Mouse (Mus musculus) telencephalon, adult 2 months (tissue): ENCODE results near the gene Slc11a2.
A peak's percentile ranks its signal among the peaks of the same experiment; 100 is the strongest.

Experiments used
- DNase-seq: peaks from one replicate; pipeline ENCODE4 v3.0.0-alpha.2; 2011; ENCODE audit warnings: low read depth, low spot score

The Slc11a2 gene

DNA sequence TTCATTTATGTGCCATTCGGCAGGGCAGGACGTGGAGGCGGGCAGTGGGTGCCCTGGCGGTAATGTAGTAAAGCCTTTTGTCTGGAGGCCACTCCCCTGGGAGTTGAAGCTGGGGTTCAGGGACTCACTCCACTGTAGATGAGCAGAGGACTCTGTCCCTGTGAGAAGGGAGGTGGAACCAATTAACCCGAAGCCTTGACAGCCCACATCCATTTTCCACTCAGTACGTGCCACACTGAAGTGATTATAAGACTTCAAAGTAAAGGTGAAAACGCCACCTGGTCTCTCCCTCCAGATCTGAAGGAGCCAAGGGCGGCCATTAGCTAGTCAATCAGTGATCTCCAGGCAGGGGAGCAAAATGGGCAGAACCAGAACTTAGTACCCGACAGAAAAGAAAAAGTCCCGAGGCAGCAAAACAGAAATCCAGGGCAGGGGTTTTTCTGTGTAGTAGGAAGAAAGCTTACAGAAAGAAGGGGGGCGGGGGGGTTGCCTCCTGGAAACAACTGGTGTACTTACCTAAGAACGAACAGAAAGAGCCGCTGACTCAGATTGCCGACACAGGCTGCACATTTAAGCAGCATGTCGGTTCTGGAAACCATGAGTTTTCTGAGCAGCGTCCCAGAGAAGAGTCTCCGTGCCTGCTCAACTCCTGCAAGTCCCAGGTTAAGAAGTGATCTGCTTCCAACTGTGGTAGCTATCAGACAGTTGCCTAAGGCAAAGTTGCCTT, at the start of gene Slc11a2:
Slc11a2 (minus strand) TSS at position 677 of the 727 bp plus-strand sequence.
- no peak for DNase-seq

DNA sequence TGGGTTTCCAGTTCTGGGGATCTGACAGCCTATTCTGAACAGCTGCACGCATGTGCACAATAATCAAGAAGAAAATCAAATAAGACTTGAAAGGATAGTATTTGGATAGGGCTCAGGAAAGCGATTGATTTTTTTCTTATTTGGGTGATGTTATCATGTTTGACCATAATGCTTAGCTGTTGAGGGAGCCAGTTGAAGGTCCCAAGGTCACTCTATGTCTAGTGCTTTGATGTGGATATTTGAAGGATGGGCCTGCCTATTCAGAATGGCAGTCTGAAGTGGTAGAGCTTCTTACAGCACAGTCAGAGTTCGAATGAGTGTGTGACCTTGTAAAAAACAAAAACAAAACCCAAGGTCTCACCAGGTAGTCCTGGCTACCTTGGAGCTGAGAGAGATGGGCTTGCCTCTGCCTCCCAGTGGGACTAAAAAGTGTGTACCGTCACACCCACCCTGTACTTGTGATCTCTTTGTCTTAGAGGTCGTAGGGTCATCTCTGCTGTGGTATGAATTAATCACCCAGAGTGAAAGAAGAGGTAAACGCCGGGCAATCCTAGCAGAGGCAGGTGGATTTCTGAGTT, 49.1 kb upstream of the Slc11a2 start:
- no peak for DNase-seq

DNA sequence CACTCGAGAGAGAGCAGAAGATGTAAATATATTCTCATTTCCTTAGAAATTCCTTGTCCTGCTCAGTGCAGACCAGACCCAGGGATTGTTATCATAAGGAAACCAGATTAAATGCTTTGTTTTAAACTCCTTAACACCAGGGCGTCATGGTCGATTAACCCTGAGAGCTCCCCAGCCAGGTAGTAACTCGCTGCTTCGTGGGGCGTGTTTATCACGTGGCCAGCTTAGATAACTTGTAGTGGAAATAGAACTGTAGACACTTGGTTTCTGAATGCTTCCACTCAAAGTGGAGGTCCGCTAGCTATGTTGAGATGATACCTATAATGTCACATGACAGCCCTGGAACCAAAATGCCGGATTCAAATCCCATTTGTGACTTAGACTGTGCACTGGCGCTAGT, 45.2 kb upstream of the Slc11a2 start:
- no peak for DNase-seq

DNA sequence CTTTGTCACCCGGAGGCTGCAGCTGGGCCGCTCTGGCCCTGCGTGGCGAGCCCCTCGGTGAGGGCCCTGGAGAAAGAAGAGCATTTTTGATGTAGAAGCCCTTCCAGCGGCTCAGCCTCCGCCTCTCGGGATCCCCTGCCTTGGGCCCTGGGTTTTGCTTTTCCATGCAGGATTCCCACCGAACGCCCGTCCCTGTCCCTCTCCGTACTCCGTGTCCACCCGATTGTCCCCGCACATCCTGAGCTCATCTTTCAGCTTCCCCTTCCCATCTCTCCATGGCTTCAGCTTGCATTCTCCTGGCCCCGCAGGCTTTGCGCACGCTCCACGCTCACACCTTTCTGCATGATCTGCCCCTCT, 44.3 kb upstream of the Slc11a2 start:
- DNase-seq: no peak

DNA sequence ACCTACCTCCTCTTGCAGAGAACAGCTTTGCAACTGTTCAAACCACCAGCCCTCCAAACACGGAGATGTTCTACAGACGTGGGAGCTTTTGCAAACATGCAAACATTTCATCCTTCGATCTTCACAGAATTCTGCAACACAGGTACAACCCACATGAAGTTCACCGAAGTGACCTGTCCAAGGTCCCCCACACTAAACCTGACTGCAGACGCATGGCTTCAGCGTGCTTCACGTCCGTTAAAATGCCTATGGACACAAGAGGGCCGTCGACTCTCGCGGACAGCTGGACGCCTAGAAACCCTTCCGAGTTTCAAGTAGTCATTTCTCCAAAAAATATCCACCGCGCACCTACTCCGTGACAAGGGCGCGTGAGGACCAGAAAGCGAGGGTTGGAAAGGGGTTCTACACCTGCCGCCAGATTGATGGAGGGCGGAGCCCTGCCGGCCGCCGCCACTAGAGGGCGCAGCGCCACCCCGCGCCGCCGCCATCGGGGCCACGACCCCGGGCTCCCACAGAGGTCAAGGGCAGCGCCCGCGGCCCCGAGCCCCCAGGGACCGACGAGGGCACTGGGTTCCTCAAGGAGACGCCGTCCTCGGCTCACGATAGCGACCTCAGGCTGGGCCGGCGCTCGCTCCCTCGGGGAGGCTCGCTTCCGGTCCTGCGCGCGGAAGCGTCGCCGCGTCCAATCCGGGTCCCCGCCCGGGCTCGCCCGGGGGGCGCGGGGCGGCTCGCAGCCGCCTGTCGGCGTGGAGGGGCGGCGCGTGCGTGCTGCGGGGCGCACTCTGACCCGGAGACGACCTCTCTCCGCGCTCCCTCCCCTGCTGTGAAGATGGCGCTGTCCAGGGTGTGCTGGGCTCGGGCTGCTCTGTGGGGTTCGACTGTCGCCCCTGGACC, 43.7 kb upstream of the Slc11a2 start, which contains the start of gene Letmd1:
Letmd1 (plus strand) TSS at position 729 of the 894 bp plus-strand sequence.
- DNase-seq: peak; percentile 78

DNA sequence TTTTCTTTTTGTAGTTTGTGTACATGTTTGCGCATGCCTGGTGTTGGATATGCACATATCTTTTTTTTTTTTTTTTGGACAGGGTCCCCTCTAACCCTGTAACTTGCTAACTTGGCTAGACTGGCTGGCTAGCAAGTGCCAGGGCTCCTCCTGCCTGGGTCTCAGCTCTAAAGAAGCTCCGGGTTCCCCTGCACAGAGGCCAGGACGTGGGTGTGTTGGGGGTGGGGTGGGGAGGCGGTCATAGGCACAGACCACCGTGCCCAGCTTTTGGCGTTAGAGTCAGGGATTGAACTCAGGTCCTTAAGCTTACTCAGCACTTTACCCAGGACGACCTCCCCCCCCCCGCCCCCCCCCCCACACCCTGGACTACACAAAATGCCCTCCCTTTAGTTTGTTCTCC, 42.9 kb upstream of the Slc11a2 start:
- no peak for DNase-seq

DNA sequence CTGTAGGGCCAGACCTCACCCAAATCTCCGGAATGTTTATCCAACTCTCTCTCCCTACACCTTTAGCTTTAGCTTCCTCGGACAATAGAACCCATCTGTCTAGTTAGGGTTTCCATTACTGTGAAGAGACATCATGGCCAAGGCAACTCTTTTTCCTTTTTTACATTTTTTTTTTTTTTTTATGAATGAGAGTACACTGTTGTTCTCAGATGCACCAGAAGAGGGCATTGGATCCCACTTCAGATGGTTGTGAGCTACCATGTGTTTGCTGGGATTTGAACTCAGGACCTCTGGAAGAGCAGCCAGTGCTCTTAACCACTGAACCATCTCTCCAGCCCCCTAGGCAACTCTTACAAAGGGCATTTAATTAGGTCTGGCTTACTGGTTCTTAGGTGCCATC, 40.6 kb upstream of the Slc11a2 start:
- DNase-seq: no peak

DNA sequence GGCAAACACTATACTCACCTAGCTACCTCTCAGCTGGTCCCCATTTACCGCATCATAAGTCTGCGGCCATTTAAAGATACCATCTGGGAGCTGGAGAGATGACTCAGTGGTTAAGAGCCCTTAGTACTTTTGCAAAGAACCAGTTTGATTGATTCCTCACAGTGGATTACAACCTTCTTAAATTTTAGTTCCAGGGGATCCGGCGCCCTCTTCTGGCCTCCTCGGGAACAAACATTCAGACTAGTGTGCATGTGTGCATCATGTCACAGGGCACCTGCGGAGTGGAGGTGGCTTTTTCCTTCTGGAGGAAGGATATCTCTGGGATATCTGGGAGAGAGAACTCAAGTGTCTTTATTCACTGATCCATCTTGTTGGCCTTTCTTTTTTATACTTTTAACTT, 38.8 kb upstream of the Slc11a2 start:
- no peak for DNase-seq

DNA sequence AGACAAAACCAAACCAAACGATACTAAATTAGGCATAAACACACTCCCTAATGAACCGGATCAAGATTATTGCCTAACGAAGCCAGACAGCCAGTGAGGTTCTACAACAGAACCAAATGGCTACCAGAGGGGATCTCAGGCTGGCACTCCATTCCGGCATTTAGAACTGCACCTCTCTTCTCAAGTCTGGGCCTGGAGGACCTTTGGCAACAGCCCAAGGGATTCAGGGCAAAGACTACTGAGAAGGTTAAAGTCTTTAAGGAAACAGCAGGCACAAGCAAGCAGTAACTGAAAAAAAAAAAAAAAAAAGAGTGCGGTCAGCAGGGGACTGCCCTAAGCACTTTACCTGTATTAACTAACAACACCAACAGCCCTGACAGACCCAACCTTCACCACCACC, 37.2 kb upstream of the Slc11a2 start:
- DNase-seq: no peak

DNA sequence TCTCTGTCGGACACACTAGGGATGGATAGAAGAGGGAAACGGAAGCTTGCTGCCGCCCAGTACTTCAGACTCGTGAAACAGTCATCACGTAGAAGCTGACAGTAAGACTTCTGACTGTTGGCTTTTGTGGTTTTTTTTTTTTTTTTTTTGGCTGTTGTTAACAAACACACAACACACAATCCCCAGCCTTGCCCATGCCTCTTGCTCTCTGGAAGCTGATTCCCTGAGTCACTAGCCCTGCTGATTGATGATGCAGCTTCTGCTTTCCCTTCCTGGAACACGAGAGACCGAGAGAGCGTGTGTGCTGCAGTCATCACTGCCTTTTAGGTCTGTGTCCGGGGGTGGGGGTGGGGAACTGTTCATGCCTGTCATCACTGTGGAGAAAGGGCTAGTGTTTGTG, 36.8 kb upstream of the Slc11a2 start:
- DNase-seq: no peak

DNA sequence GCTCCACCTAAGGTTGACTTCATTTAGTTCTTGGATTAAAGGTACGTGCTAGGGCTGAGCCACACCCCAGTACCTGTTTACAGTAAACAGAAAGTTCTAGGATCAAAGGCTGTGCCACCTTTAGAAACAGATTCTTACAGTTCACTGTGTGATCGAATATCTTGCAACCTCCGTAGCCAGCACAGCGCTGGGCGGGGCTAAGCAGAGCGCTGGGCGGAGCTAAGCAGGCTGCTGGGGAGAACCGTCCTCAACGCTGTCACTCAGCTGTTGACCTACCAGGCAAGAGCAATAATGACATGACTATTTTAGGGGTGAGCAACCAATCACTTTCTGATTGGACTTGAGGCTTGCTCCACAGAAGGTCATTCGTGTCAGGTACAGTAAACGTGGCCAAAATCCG, 36.1 kb upstream of the Slc11a2 start:
- DNase-seq: no peak

DNA sequence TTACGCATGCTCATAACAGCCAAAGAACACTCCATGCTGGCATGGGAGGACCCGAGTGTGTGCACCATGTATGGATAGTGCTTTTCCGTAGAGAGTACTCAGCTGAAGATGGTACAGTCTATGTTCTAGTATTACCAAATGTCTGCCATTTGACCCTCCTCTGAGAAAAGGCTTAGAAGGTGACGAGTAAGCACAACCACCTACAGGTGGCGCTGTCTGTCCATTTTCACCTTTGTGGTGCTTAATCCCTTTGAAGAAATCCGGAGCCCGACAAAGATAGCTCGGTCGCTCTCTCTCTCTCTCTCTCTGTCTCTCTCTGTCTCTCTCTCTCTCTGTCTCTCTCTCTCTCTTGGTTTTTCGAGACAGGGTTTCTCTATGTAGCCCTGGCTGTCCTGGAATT, 33.2 kb upstream of the Slc11a2 start:
- no peak for DNase-seq

DNA sequence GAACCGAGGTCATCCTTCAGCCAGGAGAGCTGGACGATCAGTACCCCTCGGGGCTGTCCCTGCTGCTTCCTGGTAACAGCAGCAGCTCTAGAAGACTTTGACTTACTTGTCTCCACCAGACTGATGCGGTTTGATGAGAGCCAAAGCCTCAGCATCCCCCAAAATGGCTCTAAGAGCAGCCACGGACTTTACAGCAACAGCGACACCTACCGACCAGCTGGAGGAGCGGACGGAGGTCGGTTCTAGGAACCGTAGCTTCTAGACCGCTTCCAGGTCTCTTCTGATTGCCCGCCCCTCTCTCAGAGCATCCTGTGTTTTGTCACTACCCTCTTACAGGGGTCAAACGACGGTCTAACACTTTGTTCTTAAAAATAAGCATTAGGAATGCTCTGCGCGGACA, 32.5 kb upstream of the Slc11a2 start:
- no peak for DNase-seq

DNA sequence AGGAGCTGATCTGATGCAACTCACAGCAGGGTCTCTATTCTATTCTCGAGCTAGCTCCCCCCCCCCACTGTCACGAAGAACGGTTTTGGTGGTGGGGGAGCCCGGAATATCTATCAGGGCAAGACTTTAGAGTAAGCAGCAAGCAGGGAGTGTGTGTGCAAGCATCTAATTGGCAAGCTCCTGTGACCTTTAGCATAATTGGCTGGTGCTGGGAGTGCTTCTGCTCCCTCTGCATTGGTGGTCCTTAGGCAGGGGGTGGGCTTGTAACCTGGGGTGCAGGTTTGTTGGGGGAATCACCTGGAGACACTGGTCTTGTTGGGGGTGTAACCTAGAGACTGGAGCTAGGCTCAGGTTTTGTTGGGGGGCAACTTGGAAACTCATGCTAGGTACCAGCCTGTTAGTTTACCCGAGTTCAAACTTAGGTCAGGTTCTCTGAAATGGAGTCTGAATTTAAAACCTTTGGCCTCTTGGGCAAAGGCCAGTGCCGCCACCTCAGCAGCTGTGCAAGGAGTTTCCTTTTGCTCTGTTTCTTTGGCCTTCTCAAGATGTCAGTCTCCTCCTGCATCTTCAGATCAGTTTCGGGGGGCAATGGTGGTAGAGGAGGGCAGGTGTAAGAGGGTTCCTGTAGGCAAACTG, 31.6 kb upstream of the Slc11a2 start:
- no peak for DNase-seq

DNA sequence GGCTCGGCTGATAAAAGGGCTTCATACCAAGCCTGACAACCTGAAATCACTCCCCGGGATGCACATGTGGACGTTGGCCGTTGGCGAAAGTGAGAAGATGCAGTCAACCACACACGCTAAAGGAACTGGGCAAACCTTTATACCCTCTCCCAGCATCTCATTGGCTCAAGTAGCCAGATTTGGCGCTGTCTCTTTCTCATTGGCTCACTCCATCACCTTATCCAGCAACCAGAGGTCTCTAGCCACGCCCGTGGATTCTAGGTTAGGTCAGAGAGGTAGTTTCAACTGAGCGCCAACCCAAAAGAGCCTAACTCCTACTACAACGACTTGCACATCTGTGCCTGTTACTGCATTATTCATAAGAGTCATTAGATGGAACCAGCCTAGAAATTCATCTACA, 27.6 kb upstream of the Slc11a2 start:
- DNase-seq: no peak

DNA sequence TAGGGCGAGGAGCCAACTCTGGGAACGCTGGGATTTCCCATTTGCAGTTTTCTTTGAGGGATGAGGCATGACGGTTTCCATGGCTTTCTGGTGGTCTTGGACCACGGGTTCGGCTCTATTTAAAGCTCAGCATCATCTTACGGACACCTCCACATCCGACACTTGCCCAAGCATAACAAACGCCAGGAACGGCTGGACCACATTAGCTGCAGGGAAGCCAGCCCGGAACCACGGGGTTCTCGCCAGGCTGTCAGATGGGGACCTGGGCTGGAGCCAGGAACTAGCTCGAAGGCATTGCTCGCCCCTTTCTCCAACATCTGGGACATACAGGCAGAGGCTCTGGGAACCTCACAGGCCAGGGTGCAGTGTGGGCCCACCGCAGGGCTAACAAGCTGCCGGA, 26.4 kb upstream of the Slc11a2 start:
- no peak for DNase-seq

DNA sequence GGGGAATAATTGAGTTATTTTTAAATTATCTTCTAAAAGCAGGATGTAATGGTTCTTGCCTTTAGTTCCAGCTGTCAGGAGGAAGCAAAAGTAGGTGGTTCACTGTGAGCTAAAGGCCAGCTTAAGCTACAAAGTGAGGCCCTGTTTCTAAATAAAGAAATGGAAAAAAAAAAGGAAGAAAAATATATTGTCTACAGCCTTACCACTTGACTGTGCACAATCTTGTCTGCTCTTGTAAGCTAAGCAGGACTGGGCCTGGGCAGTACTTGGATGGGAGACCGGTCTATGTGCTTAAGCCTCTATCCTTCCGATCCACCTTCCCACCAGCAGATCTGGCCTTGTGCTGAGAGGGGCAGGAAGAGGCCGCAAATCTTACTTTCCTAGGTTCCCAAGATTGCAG, 24.6 kb upstream of the Slc11a2 start:
- DNase-seq: no peak

DNA sequence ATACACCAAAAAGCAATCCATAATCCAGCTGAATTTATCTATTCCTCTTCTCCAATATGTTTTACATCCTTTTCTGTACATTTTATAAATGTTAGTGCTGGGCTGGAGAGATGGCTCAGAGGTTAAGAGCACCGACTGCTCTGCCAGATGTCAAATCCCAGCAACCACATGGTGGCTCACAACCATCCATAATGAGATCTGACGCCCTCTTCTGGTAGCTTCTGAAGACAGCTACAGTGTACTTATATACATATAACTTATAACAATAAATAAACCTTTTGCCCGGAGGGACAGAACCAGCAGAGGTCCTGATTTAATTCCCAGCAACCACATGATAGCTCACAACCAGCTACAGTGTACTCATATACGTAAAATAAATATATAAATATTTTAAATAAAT, 23.7 kb upstream of the Slc11a2 start:
- no peak for DNase-seq

DNA sequence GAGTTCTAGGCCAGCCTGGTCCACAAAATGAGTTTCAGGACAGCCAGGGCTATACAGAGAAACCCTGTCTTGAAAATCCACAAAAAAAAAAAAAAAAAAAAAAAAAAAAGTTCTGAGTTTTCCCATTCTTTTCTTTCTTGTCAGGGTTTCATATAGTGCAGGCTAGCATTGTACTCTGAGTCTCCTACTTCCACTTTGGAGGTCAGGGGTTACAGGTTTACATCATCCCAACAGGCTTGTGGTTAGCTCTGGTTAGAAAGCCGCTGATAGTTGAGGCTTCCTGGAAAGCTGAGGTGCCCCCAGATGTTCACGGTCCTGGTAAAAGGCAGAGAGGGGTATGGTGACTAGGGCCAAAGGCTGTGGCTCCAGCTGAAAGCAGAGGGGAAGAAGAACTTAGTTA, 22.0 kb upstream of the Slc11a2 start:
- no peak for DNase-seq

DNA sequence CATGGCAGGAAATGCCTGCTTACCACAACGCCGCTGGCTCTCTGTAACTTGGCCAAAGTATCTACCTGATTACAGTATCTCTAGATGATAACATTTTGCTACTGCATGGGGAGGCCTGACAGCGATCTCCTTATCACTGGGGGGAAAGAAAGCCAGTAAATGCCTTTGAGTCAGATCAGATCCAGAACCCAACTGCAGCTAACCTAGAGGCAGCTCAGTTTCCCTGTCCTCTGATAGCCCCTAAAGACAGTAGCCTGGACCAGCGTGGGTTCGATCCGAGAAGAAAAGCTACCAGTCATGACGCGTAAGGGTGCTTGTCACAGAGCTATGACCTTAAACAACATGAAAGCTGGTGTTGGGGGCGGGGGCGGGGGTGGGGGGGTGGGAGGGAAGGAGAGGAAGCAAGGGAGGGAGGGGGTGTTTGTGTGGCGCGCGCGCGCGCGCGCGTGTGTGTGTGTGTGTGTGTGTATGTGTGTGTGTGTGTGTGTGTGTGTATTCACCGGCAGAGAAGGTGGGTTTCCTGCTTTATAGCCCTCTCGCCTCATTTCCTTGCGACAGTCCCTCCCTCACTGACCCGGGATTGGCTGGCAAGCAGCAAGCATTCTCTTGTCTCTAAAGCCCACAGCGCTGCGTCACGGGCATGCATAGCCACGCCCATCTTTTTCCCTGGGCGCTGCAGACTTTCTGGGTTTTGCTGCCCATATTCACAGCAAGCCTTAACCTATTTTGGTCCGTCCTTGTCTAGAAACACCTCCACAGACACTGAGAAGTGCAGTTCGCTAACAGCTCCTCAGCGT, 18.5 kb upstream of the Slc11a2 start:
- peak; percentile 96 for DNase-seq

DNA sequence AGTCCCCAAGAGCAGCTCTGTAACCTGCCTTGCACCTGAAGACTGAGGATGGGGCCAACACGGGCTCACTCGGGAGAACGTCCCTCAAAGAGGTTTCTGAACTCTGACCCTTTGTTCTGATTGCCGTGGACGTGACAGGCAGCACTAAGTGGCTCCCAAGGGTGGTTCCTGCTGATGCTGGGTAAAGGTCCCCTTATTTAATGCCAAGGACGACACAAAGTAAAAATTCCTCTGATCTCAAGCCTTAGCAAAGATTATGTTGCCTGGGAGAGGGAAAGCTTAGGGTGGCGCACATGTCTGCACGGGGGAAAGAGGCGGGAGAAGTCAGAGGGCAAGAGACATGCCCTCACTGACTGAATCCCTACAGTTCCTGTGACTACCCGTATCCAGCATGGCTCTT, 11.6 kb upstream of the Slc11a2 start:
- DNase-seq: no peak
